Mouse (Mus musculus): ENCODE data around the gene Il11ra2.
"Not testable (repeated sequence)": the region's sequence is repeated elsewhere in the genome, so short reads cannot be mapped to it uniquely, and the experiment has no call there.

DNA sequence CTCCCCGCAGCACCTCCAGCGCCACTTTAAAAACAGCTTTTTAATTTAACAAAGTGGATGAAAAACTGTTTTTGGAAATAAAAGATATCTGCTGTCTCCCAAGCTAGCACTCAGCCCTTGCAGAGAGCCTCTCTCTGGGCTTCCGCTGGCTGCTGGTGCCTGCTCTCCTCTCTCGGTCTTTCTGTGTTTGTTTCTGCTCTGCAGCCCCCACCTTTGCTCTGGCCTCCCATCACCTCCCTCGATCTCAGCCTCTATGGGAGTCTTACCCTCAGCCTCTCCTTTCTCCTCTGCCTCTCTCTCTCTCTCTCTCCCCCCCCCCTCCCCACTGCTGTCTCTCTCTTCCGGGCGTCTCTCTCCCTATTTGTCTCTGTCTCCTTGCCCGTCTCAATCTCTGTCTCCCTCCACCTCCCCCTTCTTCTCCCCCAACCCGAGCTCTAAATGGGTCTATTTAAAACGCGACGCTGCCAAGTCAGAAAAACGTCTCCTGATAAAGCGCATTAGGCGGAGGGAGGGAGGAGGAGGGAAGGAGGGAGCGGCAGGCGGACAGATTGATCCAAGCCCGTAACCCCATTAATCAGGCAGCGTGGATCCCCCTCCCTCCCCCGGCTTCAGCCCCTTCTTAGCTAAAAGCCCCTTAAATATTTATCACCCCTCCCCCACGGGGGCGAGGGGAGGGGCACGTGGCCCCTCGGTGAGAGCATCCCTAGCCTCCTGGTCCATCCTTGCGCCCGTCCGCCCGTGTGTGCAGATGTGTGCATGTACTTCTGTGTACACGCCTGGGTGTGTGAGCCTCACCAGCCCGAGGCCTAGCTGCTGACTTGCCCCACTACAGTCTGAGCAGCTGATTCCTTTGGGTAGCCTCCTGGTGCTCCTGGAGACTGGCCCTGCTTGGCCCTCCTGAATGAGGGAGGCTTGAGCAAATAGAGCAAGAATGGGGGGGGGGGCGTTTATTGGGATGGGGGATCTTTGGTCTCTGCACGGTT lies 19.0 kb upstream of the Il11ra2 start:
- not testable (repeated sequence) for TF ChIP-seq POLR2A, EP300 (IDR thresholded peaks at IDR 0.05; ENCODE audit: insufficient read depth, low read depth, low read length)

Data from heart, adult 2 months (tissue).